Mouse (Mus musculus): ENCODE results near the gene Ctsh. TPM values are rescaled to one million over a fixed set of nuclear protein-coding genes. Genes with fewer than 3 reads are reported as not detected.
"Not testable (repeated sequence)": the region's sequence is repeated elsewhere in the genome, so short reads cannot be mapped to it uniquely, and the experiment has no call there.

The Ctsh gene
- polyA plus RNA-seq, 1 experiment from 2014 or later = 25.4 TPM

- 85% methylated on average over 4 of the region's 4 CpGs for WGBS
- Histone ChIP-seq H3K36me3 (no peaks in the 10 kb centered on the region), H3K27ac (no peak overlapping the region), H3K9me3 (no peaks in the 10 kb centered on the region), H3K27me3 (no peaks in the 10 kb centered on the region), H3K9ac (no peak overlapping the region), H3K4me2 (no peak overlapping the region), H3K4me1 (replicated peaks) (no peaks in the 10 kb centered on the region), H3K4me3 (no peak overlapping the region)
- ATAC-seq (ENCODE audit: low FRiP score) = no peak
These were observed 17.6 kb upstream of the Ctsh start for GRCm38 (mm10) chr9:90036313-90036712.

GRCm38 (mm10) chr9:90038535-90038934 lies 15.4 kb upstream of the Ctsh start:
- H3K4me1 ChIP-seq (replicated peaks) = no peaks in the 10 kb centered on the region
- 78% methylated on average over 4 of the region's 4 CpGs for WGBS
- H3K4me3 ChIP-seq = no peak overlapping the region
- no peak for ATAC-seq (ENCODE audit: low FRiP score)
- no peaks in the 10 kb centered on the region for H3K9me3 ChIP-seq
- no peaks in the 10 kb centered on the region for H3K27me3 ChIP-seq
- no peak overlapping the region for H3K9ac ChIP-seq
- H3K27ac ChIP-seq = no peak overlapping the region
- H3K36me3 ChIP-seq = no peaks in the 10 kb centered on the region
- no peak overlapping the region for H3K4me2 ChIP-seq

DNA sequence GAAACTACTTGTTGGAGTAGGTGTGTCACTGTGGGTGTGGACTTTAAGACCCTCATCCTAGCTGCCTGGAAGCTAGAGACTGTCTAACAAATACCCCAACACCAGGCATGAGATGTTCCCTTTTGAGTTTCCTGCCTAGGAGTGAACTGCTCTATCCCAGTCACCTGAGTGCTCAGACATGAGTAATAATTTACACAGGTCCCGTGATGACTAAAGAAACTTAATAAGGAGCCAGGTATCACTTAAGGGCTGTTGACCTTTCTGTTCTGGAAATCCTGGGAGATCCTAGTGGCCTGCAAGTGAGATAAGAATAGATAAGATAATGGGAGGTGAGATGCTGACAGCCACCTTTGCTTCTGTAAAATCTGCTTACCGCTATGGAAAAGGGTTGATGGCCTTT lies 13.0 kb upstream of the Ctsh start:
- Histone ChIP-seq H3K4me2 (no peak overlapping the region), H3K36me3 (no peaks in the 10 kb centered on the region), H3K4me3 (no peak overlapping the region), H3K9me3 (no peaks in the 10 kb centered on the region), H3K9ac (no peak overlapping the region), H3K27me3 (no peaks in the 10 kb centered on the region), H3K27ac (no peak overlapping the region), H3K4me1 (replicated peaks) (no peaks in the 10 kb centered on the region)
- WGBS = 96% methylated on average over 2 of the region's 2 CpGs
- no peak for ATAC-seq (ENCODE audit: low FRiP score)

- H3K36me3 ChIP-seq = no peaks in the 10 kb centered on the region
- 94% methylated on average over 3 of the region's 3 CpGs for WGBS
- H3K9me3 ChIP-seq = 0 out of 2 replicates have a peak, but pooled peaks cover 4% of the 10 kb centered on the region
- no peak overlapping the region for H3K27ac ChIP-seq
- ATAC-seq (ENCODE audit: low FRiP score) = no peak
- H3K4me1 ChIP-seq (replicated peaks) = no peaks in the 10 kb centered on the region
- no peak overlapping the region for H3K4me3 ChIP-seq
- no peaks in the 10 kb centered on the region for H3K27me3 ChIP-seq
- H3K4me2 ChIP-seq = no peak overlapping the region
- H3K9ac ChIP-seq = no peak overlapping the region
These were observed 12.4 kb upstream of the Ctsh start for GRCm38 (mm10) chr9:90041556-90041955.

- H3K9ac ChIP-seq; H3K9me3 ChIP-seq; H3K4me3 ChIP-seq; H3K4me1 ChIP-seq (replicated peaks); H3K27me3 ChIP-seq; H3K27ac ChIP-seq; H3K4me2 ChIP-seq; H3K36me3 ChIP-seq; ATAC-seq (ENCODE audit: low FRiP score): not testable (repeated sequence)
- 93% methylated on average over 8 of the region's 8 CpGs for WGBS
These were observed 11.0 kb upstream of the Ctsh start for GRCm38 (mm10) chr9:90042906-90043305.

GRCm38 (mm10) chr9:90045191-90045590 lies 8.8 kb upstream of the Ctsh start:
- WGBS = 95% methylated on average over 7 of the region's 7 CpGs
- ATAC-seq (ENCODE audit: low FRiP score) = no peak
- no peak overlapping the region for H3K4me3 ChIP-seq
- H3K4me2 ChIP-seq = no peak overlapping the region
- H3K9ac ChIP-seq = no peak overlapping the region
- no peaks in the 10 kb centered on the region for H3K4me1 ChIP-seq (replicated peaks)
- H3K9me3 ChIP-seq = 0 out of 2 replicates have a peak, but pooled peaks cover 5% of the 10 kb centered on the region
- no peaks in the 10 kb centered on the region for H3K27me3 ChIP-seq
- H3K27ac ChIP-seq = no peak overlapping the region
- H3K36me3 ChIP-seq = no peaks in the 10 kb centered on the region

GRCm38 (mm10) chr9:90047937-90048627 lies 5.9 kb upstream of the Ctsh start:
- no peak overlapping the region for H3K4me2 ChIP-seq
- 72% methylated on average over 5 of the region's 5 CpGs for WGBS
- H3K4me3 ChIP-seq = no peak overlapping the region
- no peak overlapping the region for H3K9ac ChIP-seq
- no peak for ATAC-seq (ENCODE audit: low FRiP score)
- no peak overlapping the region for H3K27ac ChIP-seq
- no peaks in the 10 kb centered on the region for H3K36me3 ChIP-seq
- H3K9me3 ChIP-seq = 0 out of 2 replicates have a peak, but pooled peaks cover 5% of the 10 kb centered on the region
- H3K4me1 ChIP-seq (replicated peaks) = no peaks in the 10 kb centered on the region
- H3K27me3 ChIP-seq = no peaks in the 10 kb centered on the region

GRCm38 (mm10) chr9:90054371-90055145 lies 606 bp downstream of the Ctsh start:
- Histone ChIP-seq H3K4me1 (replicated peaks) (peaks cover 11% of the 10 kb centered on the region), H3K36me3 (no peaks in the 10 kb centered on the region), H3K4me2 (peak overlapping the region; percentile 70), H3K27me3 (peaks cover 19% of the 10 kb centered on the region), H3K4me3 (peak overlapping the region; percentile 38), H3K9me3 (no peaks in the 10 kb centered on the region), H3K9ac (peak overlapping the region; percentile 61), H3K27ac (no peak overlapping the region)
- 1% methylated on average over 37 of the region's 37 CpGs for WGBS
- ATAC-seq (ENCODE audit: low FRiP score) = peak; percentile 82

GRCm38 (mm10) chr9:90055409-90055808 lies 1.5 kb downstream of the Ctsh start:
- Histone ChIP-seq H3K4me1 (replicated peaks) (peaks cover 11% of the 10 kb centered on the region), H3K4me2 (peak overlapping the region; percentile 70), H3K27ac (no peak overlapping the region)

GRCm38 (mm10) chr9:90055911-90056310 lies 2.0 kb downstream of the Ctsh start:
- H3K27me3 ChIP-seq = peaks cover 19% of the 10 kb centered on the region
- 79% methylated on average over 3 of the region's 3 CpGs for WGBS
- H3K9me3 ChIP-seq = no peaks in the 10 kb centered on the region
- no peak overlapping the region for H3K4me3 ChIP-seq
- no peak overlapping the region for H3K9ac ChIP-seq
- H3K4me1 ChIP-seq (replicated peaks) = peaks cover 11% of the 10 kb centered on the region
- no peaks in the 10 kb centered on the region for H3K36me3 ChIP-seq
- no peak overlapping the region for H3K27ac ChIP-seq
- no peak overlapping the region for H3K4me2 ChIP-seq
- ATAC-seq (ENCODE audit: low FRiP score) = no peak

More at GRCm38 (mm10) chr9:90055409-90055808, 1.5 kb downstream of the Ctsh start:
- no peak overlapping the region for H3K9ac ChIP-seq
- H3K27me3 ChIP-seq = peaks cover 19% of the 10 kb centered on the region
- 44% methylated on average over 5 of the region's 5 CpGs for WGBS
- no peaks in the 10 kb centered on the region for H3K36me3 ChIP-seq
- ATAC-seq (ENCODE audit: low FRiP score) = no peak
- H3K4me3 ChIP-seq = no peak overlapping the region
- H3K9me3 ChIP-seq = no peaks in the 10 kb centered on the region

GRCm38 (mm10) chr9:90056716-90057115 lies 2.8 kb downstream of the Ctsh start:
- Histone ChIP-seq H3K27ac (no peak overlapping the region), H3K4me1 (replicated peaks) (peaks cover 11% of the 10 kb centered on the region), H3K9ac (no peak overlapping the region), H3K4me2 (no peak overlapping the region), H3K4me3 (no peak overlapping the region), H3K27me3 (peaks cover 19% of the 10 kb centered on the region), H3K9me3 (no peaks in the 10 kb centered on the region), H3K36me3 (no peaks in the 10 kb centered on the region)
- WGBS = 77% methylated on average over 2 of the region's 2 CpGs
- ATAC-seq (ENCODE audit: low FRiP score) = no peak

DNA sequence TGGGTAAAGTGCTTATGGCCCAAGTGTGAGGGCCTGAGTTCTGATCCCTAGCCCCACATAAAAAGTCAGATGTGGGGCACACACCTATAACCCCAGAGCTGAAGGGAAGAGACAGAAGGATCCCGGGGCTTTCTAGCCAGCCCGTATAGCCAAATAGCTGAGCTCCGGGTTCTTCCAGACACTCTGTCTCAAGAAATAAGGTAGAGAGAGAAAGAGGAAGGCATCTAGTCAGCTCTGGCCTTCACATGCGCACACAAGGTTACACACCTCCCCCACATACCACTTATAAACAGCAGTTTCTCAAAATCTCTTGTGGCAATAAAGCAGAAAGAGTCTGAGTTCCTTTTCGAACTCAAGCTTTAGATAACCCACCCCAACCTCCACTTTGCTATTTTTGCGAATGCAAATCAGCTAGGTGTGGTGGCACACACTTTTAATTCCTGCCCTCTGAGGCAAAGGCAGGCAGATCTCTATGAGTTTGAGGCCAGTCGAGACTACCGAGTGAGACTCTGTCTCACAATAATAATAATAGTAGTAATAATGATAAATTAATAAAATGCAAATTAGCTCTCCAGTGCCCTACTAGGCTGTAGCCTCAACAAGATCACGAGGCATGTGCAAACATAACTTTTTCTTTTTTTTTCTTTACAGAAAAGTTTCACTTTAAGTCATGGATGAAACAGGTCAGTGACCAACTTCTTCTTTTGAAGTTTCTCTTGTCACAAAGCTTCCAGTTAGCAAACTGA lies 6.0 kb downstream of the Ctsh start:
- WGBS = 88% methylated on average over 9 of the region's 9 CpGs

More for the DNA sequence above, 6.0 kb downstream of the Ctsh start:
- H3K27ac ChIP-seq = no peak overlapping the region
- no peaks in the 10 kb centered on the region for H3K36me3 ChIP-seq
- no peaks in the 10 kb centered on the region for H3K9me3 ChIP-seq
- H3K4me1 ChIP-seq (replicated peaks) = peaks cover 1% of the 10 kb centered on the region; the same call in 1 of the 2 replicates
- ATAC-seq (ENCODE audit: low FRiP score) = no peak
- no peak overlapping the region for H3K4me3 ChIP-seq
- H3K27me3 ChIP-seq = peaks cover 8% of the 10 kb centered on the region
- no peak overlapping the region for H3K9ac ChIP-seq
- no peak overlapping the region for H3K4me2 ChIP-seq
